Mouse (Mus musculus) cerebellum, adult 2 months (tissue): ENCODE data around the gene Gtpbp6. TPM values are rescaled to one million over a fixed set of nuclear protein-coding genes. Genes with fewer than 3 reads are reported as not detected.

Source experiments
- DNase-seq, 2 experiments: peaks; one replicate each; pipeline ENCODE4 v3.0.0; 2021
- H3K27ac ChIP-seq: fragments of 200-500 bp; 2 replicates; pipeline ENCODE4 v1.5.1; 2012; ENCODE audit warnings: low read length, control low read depth, inconsistent platforms; ENCODE audit not compliant: insufficient read depth
- H3K27me3 ChIP-seq: fragments of 200-500 bp; 2 replicates; pipeline ENCODE4 v1.6.1; 2012; ENCODE audit warnings: inconsistent platforms, mild to moderate bottlenecking, low read length, moderate library complexity; ENCODE audit not compliant: control insufficient read depth, insufficient read depth
- H3K4me1 ChIP-seq: fragments of 200-500 bp; 2 replicates; pipeline ENCODE4 v1.6.1; 2011; ENCODE audit warnings: low read length; ENCODE audit not compliant: control insufficient read depth, insufficient read depth
- H3K4me3 ChIP-seq: fragments of 200-500 bp; replicated peaks from 2 replicates; pipeline ENCODE3; 2011; ENCODE audit warnings: mild to moderate bottlenecking, low read depth, low read length, control low read depth; ENCODE audit not compliant: insufficient read depth
- CTCF ChIP-seq: fragments of 200-500 bp; IDR thresholded peaks from 2 replicates; pipeline ENCODE4 v1.5.1; 2011; ENCODE audit warnings: low read depth, mild to moderate bottlenecking, control low read depth, low read length, moderate library complexity, borderline replicate concordance; ENCODE audit not compliant: insufficient read depth
- POLR2A ChIP-seq: fragments of 200-500 bp; IDR thresholded peaks from 2 replicates; pipeline ENCODE4 v1.6.1; 2011; ENCODE audit warnings: low read length, control low read depth, borderline replicate concordance; ENCODE audit not compliant: insufficient read depth
- WGBS: fragments of 180-500 bp; shearing (Covaris S2); methylation state at CpG from one replicate; pipeline ENCODE4 v1.1.7; 2018; 5-methylcytosine and 5-hydroxymethylcytosine counted together
- polyA plus RNA-seq: library from polyadenylated mRNA; depleted of rRNA; stranded (reverse); fragments of >200 nt; gene quantifications from 2 replicates; pipeline ENCODE4 v1.2.3, GENCODE M21; 2012

The Gtpbp6 gene
- polyA plus RNA-seq, 1 experiment: 145 TPM

DNA sequence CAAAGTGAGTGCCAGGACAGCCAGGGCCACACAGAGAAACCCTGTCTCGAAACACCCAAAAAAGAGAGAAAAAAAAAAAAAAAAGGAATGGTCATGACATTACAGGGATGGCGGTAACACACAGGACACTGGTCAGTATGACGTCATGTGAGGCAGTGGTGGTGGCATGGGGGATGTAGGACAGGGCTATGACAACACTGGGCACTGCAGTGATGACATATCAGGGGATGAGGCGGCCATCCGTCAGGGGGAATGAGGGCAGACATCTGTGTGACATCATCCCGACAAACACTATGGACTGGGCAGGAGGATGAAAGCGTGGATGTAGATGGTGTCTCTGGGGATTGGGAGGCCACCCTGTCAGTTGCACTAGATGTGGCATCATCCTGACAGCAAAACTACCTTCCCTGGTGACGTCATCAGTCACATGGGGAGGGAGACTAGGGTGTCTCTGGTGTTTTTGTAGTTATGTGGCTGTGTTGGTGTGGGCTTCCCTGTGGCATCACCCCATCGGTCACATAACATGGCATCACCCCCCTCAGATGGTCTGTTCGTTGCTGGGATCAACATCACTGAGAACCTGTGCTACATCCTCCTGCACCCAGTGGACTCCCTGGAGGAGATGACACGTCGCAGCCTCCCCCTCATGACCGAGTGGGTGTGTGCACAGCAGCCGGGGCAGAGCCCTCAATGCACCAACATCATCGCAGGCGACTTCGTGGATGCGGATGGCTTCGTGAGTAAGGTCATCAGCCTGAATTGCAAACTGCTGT, 5.0 kb downstream of the Gtpbp6 start:
- Histone ChIP-seq H3K4me3 (no peak overlapping the region), H3K27ac (no peak overlapping the region), H3K4me1 (peaks cover 16% of the 10 kb centered on the region), H3K27me3 (no peaks in the 10 kb centered on the region)
- WGBS: 93% methylated on average over 19 of the region's 19 CpGs
- no peak for TF ChIP-seq POLR2A
- TF ChIP-seq CTCF: no peak
- DNase-seq: peak in 1 of 2 experiments; percentile 15

DNA sequence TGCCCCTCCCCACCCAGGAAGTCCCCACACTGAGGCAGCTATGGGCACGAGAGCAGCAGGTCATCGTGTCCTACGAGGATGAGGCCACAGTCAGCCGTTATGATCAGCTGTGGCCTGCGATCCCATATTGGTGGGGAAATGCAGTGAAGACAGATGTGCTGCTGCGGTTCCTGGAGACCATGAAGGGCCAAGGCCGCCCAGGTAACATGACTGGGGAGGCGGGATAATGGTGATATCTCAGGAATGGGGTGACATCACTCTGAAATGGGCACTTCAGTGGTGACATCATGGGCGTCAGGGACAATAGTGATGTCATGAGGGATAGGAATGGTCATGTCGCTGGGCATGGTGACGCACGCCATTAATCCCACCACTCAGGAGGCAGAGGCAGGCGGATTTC, 5.6 kb downstream of the Gtpbp6 start:
- no peaks in the 10 kb centered on the region for H3K27me3 ChIP-seq
- 91% methylated on average over 13 of the region's 13 CpGs for WGBS
- no peak overlapping the region for H3K4me3 ChIP-seq
- no peak overlapping the region for H3K27ac ChIP-seq
- TF ChIP-seq POLR2A (no peak), CTCF (no peak)
- DNase-seq: peak in 1 of 2 experiments; percentile 22
- peaks cover 16% of the 10 kb centered on the region for H3K4me1 ChIP-seq

DNA sequence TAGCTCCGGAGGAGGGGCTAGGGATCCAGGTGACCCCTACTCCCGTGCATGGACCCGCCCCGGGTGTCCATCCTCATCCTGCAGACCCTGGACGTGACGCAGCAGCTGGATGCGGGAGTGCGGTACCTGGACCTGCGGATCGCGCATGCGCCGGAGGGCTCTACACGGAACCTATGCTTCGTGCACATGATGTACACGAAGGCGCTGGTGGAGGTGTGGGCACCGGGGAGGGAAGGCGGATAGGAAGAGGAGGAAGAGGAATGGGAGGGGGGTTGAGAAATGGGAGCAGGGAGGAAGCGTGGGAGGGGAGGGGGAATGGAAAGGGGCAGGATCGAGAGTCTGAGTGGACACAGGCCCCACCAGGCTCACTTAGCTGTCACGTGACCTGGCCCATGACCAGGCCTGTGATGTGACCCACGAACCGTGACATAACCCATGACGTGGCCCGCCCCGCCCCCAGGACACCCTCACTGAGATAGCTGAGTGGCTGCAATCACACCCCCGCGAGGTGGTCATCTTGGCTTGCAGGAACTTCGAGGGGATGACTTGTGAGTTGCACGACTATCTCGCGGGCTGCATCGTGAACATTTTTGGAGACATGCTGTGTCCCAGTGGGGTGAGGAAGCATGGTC, 6.2 kb downstream of the Gtpbp6 start:
- peak; percentile 63 to 64 for DNase-seq
- no peak for TF ChIP-seq POLR2A
- no peak for TF ChIP-seq CTCF
- WGBS: 15% methylated on average over 34 of the region's 34 CpGs
- H3K4me3 ChIP-seq: peak overlapping the region; percentile 51
- peaks cover 16% of the 10 kb centered on the region for H3K4me1 ChIP-seq
- no peak overlapping the region for H3K27ac ChIP-seq
- no peaks in the 10 kb centered on the region for H3K27me3 ChIP-seq

DNA sequence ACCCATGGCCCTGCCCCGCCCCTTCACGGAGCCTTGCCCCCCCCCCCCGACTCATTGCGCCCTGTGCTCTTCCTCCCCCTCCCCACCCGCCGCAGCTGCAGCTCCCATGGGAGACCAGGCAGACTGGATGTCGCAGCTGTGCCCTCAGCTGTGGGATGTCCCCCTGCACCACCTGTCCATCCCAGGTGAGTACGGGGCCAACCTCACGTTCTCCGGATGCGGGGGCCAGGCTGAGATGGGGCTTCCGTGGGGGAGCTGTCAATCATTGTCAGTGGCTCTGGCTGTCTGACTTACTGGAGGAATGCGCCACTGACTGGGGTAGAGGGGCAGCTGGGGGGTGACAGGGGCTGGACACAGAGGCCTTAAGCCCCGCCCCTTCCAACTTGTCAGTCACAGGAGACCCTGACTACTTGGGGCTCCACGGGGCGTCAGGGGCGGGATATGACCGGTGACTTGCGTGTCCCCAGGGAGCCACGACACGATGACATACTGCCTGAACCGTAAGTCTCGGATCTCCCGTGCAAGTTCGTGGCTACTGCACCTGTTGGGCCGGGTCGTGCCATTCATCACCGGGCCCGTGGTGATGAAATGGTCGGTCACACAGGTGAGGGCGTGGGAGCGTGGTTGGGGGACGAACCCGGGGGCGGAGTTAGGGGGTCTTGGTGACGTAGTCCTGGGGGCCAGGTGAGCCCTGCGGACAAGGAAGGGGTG, 6.9 kb downstream of the Gtpbp6 start:
- 2% methylated on average over 33 of the region's 37 CpGs for WGBS
- peak; percentile 40 to 45 for DNase-seq
- Histone ChIP-seq H3K4me1 (peaks cover 9% of the 10 kb centered on the region), H3K27ac (no peak overlapping the region), H3K4me3 (peak overlapping the region; percentile 51), H3K27me3 (no peaks in the 10 kb centered on the region)
- no peak for TF ChIP-seq POLR2A
- TF ChIP-seq CTCF: no peak

DNA sequence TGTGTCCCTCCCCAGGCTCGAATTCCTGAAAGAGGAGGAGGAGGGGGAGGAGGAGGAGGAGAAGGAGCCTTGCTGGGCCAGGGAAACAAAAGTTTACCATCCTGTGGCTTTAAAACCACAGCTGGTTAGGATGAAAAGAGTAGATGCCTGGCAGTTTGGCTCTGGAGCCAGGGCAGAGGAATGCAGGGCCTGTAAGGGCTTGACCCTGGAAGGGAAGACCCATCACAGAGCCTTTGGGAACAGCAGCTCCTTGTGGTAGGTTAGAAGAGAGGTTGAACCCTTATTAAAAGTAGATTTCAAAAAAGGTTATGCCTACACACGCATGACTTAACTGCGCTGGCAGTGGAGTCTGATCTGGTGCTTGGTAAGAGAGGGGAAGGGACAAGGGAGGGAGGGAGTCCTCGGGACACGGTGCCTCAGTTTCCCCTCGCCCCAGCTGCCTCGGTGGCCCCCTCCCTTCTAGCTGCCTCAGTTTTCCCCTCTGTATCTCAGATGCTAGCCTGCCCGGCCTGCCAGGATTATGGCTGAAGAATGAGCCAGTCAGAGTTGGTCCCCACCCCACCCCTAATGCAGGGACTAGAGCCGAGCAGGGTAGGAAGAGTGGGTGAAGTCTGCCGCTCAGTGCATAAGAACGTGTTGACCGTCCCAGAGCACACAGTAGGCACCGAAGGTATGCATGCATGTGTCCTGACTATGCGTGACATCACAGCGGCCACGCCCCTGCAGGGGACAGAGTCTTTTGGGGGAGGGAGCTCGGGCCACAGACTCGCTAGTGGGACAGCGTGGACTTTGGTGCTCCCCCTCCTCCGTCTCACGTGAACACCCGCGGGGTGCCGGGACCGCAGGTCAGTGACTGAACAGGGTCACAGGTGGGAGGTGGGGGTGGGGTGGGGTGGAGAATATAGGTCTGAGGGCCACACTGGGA, 8.1 kb downstream of the Gtpbp6 start, which contains the start of gene Plcxd1:
Gene Plcxd1, plus strand, starts transcription at position 314 of the 925 bp plus-strand sequence.
- Histone ChIP-seq H3K27ac (no peak within 1 kb of the TSS), H3K4me1 (peaks cover 9% of the 10 kb centered on the region), H3K27me3 (no peaks in the 10 kb centered on the region), H3K4me3 (no peak within 1 kb of the TSS)
- no peak for TF ChIP-seq CTCF
- TF ChIP-seq POLR2A: no peak
- peak in 1 of 2 experiments; percentile 27 for DNase-seq
- 13% methylated on average over 25 of the region's 25 CpGs for WGBS

DNA sequence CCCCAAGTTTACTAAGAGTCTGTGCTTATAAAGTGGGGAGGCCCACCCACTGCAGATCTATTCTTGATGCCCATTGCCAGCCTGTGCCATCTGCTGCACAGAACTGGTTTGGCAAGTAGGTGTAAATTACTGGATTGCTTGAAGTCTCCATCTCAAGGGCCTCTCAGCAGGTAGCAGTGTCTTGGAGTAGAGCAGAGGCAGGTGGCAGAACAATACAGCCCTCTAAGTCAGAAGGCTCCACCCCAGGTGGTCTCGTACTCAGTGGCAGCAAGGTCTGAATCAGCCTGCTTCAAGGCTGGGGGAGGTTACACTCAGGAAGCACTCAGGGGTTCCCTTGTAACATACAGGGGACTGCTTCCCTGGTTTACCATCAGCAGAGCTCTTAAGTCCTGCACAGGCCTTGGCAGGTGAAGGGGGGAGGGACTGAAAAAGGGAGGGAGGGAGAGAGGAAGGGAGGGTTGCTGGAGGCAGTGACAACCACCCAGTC, 9.0 kb downstream of the Gtpbp6 start:
- peaks cover 9% of the 10 kb centered on the region for H3K4me1 ChIP-seq
- TF ChIP-seq POLR2A (no peak), CTCF (no peak)
- no peak overlapping the region for H3K27ac ChIP-seq
- H3K27me3 ChIP-seq: no peaks in the 10 kb centered on the region
- WGBS: 20% methylated on average over 1 of the region's 1 CpGs
- H3K4me3 ChIP-seq: no peak overlapping the region
- DNase-seq: peak in 1 of 2 experiments; percentile 29

DNA sequence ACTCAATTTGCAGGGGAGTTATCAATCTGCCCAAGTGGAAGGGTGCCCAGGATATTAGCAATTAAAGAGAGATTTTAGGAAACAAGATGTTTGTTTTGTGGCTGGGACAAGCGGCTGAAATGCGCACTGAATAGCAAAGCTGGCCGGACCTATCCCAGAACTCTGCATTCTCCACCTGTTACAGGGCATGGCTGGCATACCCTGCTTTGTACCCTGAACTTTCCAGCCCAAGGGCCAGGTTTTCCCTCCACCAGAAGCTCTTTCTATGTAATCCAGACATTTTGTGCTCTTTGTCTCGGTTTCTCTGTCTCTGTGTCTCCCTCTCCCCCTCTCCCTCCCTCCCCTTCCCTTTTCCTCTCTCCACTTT, 13.2 kb downstream of the Gtpbp6 start:
- Histone ChIP-seq H3K4me1 (no peaks in the 10 kb centered on the region), H3K27ac (peak overlapping the region; percentile 86; the same call in 1 of the 2 replicates), H3K4me3 (peak overlapping the region; percentile 88), H3K27me3 (no peaks in the 10 kb centered on the region)
- 2% methylated on average over 4 of the region's 4 CpGs for WGBS
- TF ChIP-seq POLR2A: no peak
- no peak for TF ChIP-seq CTCF
- DNase-seq: no peak
